Mouse (Mus musculus) left cerebral cortex, postnatal 4 days (tissue): ENCODE results near the gene Qrich2. TPM values are rescaled to one million over a fixed set of nuclear protein-coding genes. Genes with fewer than 3 reads are reported as not detected.
"Not testable (repeated sequence)": the region's sequence is repeated elsewhere in the genome, so short reads cannot be mapped to it uniquely, and the experiment has no call there.

Source experiments
- DNase-seq: peaks from one replicate; pipeline ENCODE4 v3.0.0-alpha.2; 2022
- intact Hi-C: fragments of 180-260 bp; cut with DNase I; formaldehyde crosslinking; loops from one replicate; pipeline ENCODE4 v1.15.1; 2025
- total RNA-seq, 2 experiments: library from RNA; stranded (reverse); gene quantifications; 2 replicates each; pipeline ENCODE4 v1.2.3; 2021

Qrich2 gene
- total RNA-seq, 2 experiments from 2014 or later, result 0.08 TPM; not detected in 1

GRCm38 (mm10) chr11:116413631-116414022, 52.4 kb downstream of the Qrich2 start:
- intact Hi-C loops, result no loop called here
- DNase-seq, result no peak

- intact Hi-C loops, result no loop called here
Measured at GRCm38 (mm10) chr11:116412904-116413630, 53.0 kb downstream of the Qrich2 start, which contains the start of gene Rnf157. Gene Rnf157, minus strand, starts transcription at chr11:116413032.

GRCm38 (mm10) chr11:116412028-116412827, 53.8 kb downstream of the Qrich2 start:
- intact Hi-C loops, result no loop called here
- peak; percentile 21 for DNase-seq

More at GRCm38 (mm10) chr11:116412904-116413630, 53.0 kb downstream of the Qrich2 start, which contains the start of gene Rnf157:
- peak; percentile 88 for DNase-seq

GRCm38 (mm10) chr11:116411582-116411981, 54.5 kb downstream of the Qrich2 start:
- intact Hi-C loops, result no loop called here

DNA sequence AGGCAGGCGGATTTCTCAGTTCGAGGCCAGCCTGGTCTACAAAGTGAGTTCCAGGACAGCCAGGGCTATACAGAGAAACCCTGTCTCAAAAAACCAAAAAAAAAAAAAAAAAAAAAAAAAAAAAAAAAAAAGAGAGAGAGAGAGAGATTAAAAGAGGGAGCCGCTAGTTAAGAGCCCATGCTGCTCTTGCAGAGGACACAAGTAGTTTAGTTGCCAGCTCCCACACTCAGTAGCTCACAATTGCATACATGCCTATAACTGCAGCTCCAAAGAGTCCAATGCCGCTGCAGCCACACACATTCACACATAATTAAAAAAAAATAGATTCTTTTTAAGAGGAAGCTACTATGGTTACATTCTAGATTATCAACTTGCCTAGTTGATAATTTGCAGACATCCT, 55.6 kb downstream of the Qrich2 start:
- intact Hi-C loops, DNase-seq: not testable (repeated sequence)

More at GRCm38 (mm10) chr11:116411582-116411981, 54.5 kb downstream of the Qrich2 start:
- DNase-seq, result peak; percentile 53

DNA sequence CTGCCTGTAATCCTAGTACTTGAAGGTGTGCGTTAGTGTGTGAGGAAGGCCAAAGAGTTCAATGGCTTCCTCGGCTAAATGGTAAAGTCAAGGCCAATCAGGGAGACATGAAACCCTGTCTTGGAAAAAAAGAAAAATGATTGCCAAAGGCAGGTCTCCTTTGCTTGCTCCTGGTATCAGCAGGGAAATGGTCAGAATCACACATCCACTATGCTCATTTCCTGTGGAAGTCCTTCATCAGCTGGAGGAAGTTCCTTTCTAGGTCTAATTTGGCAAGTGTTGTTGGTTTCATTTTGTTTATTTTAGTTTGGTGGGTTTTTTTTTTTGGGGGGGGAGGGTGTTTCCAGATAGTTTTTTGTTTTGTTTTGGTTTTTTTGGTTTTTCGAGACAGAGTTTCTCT, 57.0 kb downstream of the Qrich2 start:
- intact Hi-C loops, result no loop called here

GRCm38 (mm10) chr11:116406231-116406728, 59.8 kb downstream of the Qrich2 start:
- intact Hi-C loops, result no loop called here
- no peak for DNase-seq

More for the DNA sequence above, 57.0 kb downstream of the Qrich2 start:
- DNase-seq, result no peak

- no peak for DNase-seq
- intact Hi-C loops, result no loop called here
Measured at GRCm38 (mm10) chr11:116405601-116406000, 60.4 kb downstream of the Qrich2 start.

DNA sequence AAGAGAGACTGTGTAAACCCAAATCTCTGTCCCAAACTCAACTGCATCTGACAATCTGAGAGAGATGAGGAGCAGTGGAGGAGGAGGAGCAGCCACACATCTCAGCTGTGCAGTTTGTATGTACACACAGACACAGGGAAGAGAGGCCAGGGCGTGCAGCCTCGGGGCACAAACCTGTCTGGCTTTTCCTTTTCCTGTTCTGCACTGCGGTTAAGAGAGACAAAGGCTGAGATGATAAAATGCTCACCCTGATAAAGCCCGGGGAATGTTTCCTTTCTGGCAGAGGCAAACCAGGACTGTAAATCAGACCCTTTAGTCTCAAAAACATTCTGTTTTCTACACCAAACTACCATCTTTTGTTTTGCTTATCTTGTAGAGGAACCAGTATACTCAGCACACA, 65.5 kb downstream of the Qrich2 start:
- no peak for DNase-seq
- intact Hi-C loops, result no loop called here

DNA sequence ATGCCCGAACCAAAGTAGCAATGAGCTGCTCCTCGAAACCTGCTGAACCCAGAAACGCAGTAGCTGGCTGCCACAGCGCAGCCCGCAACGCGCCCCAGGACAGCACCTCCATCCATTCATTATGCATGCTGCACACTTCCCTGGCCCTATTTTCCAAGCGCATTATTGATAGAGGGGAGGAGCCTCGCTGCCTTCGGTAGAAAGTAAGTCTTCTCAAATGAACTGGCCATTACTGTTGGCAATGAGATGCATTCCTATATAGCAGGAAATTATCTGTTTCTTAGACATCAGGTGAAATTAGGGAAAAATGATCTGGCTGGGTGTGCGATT, 67.7 kb downstream of the Qrich2 start:
- intact Hi-C loops, result no loop called here
- no peak for DNase-seq

DNA sequence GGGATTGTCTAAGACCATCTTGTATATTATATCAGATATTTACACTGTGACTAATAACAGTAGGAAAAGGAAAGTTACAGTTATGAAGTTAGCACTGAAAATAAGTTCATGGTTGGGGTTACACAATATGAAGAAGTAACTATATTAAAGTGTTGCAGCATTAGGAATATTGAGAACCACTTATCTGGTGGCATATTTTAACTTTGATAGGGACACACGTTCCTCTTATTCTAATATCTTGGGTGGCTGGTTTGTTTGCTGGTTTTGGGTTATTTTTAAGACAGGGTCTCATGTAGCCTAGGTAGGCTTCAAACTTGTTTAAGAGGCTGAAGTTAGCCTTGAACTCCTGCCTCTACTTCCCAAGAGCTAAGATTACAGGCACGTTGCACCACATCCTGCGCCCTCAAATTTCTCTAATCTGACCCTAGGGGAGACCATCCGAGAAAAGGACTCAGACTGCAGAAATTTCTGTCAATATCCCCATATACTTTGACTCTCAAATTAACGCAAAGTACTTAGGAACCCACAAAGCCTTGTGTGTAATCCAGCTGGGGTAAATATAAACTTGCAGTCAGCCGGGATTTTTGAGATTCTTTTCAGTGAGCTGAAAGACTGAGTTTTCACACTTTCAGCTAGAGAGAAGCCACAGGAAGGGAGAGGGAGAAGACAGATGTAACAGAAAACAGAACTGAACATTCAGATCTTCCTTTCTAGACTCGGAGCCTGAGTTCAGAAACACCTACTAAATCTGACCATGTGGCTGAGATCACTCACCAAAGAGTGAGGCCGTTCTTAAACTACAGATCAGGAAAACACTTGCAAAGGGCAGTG, 68.3 kb downstream of the Qrich2 start:
- intact Hi-C loops, result no loop called here
- no peak for DNase-seq

- intact Hi-C loops, result no loop called here
- no peak for DNase-seq
Measured at GRCm38 (mm10) chr11:116396934-116397330, 69.1 kb downstream of the Qrich2 start.

DNA sequence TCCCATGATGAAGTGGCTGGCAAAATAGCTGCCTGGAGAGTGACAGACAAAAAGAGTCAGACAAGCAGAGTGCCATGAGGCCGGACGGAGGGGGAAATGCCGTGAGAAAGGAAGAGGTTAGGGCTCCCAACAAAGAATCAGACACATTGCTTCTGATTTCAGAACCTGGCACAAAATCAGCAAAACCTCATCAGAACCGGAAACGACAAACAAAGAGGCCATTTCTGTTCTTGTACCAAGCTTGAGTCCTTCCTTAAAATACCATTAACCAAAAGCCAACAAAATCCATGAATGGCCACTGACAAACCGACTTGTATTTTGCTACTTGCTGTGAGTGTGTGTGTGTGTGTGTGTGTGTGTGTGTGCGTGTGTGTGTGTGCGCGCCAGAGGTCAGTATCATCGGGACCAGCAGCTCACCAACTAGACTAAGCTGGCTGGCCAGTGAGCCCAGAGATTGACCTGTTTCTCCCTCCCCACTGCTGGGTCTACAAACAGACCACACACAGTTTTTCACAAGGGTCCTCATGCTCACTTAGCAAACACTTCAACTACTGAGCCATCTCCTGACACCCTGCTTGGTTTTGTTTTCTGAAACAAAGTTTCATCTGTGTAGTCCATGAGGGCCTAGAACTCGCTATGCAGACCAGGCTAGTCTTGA, 69.6 kb downstream of the Qrich2 start:
- intact Hi-C loops, result no loop called here
- no peak for DNase-seq

- intact Hi-C loops, result no loop called here
Measured at GRCm38 (mm10) chr11:116394769-116395168, 71.3 kb downstream of the Qrich2 start.

More at GRCm38 (mm10) chr11:116394769-116395168, 71.3 kb downstream of the Qrich2 start:
- DNase-seq, result no peak

Other genes with a start within 250 kb of the Qrich2 start
- under 1 TPM; 0.66 to 0.85 TPM for gene Evpl, start 228.2 kb downstream of the Qrich2 start, total RNA-seq
- gene Srp68, start 192.0 kb downstream of the Qrich2 start, total RNA-seq, result 10 to 100 TPM; 53.2 to 57.1 TPM
- gene Galr2, start 185.3 kb downstream of the Qrich2 start, total RNA-seq, result under 1 TPM; 0.18 to 0.20 TPM
- gene Exoc7, start 159.0 kb downstream of the Qrich2 start, total RNA-seq, result 100 to 1,000 TPM; 112 to 117 TPM
- gene Foxj1, start 130.8 kb downstream of the Qrich2 start, total RNA-seq, result 1 to 10 TPM; 6.6 to 9.3 TPM
- 100 to 1,000 TPM; 187 to 192 TPM for gene Rnf157, start 53.2 kb downstream of the Qrich2 start, total RNA-seq
- 10 to 100 TPM; 43.3 to 45.8 TPM for gene Ubald2, start 32.1 kb downstream of the Qrich2 start, total RNA-seq
- gene Prpsap1, start 28.0 kb upstream of the Qrich2 start, total RNA-seq, result 100 to 1,000 TPM; 107 TPM
- 1 to 10 TPM; 4.8 to 6.7 TPM for gene Sphk1, start 64.7 kb upstream of the Qrich2 start, total RNA-seq
- 100 to 1,000 TPM; 115 to 128 TPM for gene Ube2o, start 115.2 kb upstream of the Qrich2 start, total RNA-seq
- gene Aanat, start 120.2 kb upstream of the Qrich2 start, total RNA-seq, result under 1 TPM; 0.52 to 0.96 TPM
- gene Rhbdf2, start 160.8 kb upstream of the Qrich2 start, total RNA-seq, result 1 to 10 TPM in 1 of 2 experiments, under 1 TPM in 1; 0.90 to 1.5 TPM
- gene Prcd, start 187.3 kb upstream of the Qrich2 start, total RNA-seq, result 1 to 10 TPM in 1 of 2 experiments, under 1 TPM in 1; 0.98 to 2.2 TPM
- gene Cygb, start 188.1 kb upstream of the Qrich2 start, total RNA-seq, result 10 to 100 TPM; 17.1 to 20.6 TPM